Mouse (Mus musculus) gastrocnemius, adult 8-10 months (tissue): ENCODE measurements around the gene Abo. TPM values are rescaled to one million over a fixed set of nuclear protein-coding genes. Genes with fewer than 3 reads are reported as not detected.

ENCODE experiments used
- DNase-seq, 2 experiments: peaks; one replicate each; pipeline ENCODE4 v3.0.0; 2022; ENCODE audit warnings: low spot score in 2 of 2
- total RNA-seq, 4 experiments: library from RNA; stranded (reverse); gene quantifications; 2 replicates each; pipeline ENCODE4 v1.2.4; 2022

The Abo gene
- total RNA-seq, 4 experiments from 2014 or later: not detected

DNA sequence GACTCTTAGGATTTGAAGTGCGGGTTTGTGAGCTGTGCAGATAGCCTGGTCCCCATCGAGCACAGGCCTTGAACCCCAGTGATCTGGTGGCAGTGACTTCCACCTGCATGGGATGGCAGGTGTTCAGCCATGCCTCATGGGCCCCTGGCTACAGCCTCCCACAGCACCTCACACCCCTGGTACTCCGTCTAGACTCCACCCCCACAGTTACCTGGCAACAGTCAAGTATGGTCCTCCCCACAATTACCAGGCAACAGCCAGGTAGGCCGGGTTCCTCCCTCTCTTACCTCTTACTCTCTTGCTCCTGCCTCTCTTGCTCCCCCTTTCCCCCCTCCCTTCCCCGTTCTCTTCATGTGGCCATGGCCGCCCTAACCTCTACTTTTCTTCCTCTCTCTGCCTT, 5.9 kb upstream of the Abo start:
- DNase-seq: no peak

GRCm38 (mm10) chr2:26862856-26863255, 1.9 kb downstream of the Abo start:
- DNase-seq: no peak

DNA sequence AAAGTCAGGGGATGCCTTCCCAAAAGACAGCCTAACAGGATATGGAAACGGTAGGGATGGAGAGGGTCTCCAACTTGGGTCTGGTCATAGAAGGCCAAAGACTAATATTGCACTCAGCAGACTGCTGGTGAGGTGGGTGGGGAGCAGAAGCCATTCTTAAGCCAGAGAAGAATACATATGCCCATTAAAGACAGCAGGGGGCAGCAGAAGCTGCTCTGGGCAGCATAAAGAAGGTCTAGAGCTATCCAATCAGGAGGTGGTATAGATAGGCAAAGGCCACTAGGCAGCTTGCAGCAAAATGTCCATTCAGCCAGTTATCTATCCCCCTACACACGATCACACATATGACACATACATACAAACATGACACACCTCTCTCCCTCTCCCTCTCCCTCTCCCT, 17.1 kb downstream of the Abo start:
- DNase-seq: no peak

DNA sequence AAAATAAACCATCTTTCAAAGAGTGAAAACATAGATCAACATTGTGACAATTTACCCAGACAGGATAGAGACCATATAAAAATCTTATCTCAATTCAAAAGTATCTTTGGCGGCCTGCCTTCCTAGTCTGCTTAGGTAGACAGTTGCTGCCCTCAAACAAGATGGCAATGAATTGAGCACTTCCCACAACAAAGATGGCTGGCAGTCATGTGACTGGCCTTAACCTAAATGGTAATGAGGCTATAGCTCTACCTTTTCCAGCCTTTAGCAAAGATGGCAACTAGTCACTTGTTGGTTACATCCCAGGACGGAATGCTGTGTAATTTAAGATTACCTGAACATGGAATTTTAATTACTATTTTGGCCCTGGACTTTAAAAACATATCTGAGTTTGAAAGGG, 32.3 kb downstream of the Abo start:
- DNase-seq: no peak

DNA sequence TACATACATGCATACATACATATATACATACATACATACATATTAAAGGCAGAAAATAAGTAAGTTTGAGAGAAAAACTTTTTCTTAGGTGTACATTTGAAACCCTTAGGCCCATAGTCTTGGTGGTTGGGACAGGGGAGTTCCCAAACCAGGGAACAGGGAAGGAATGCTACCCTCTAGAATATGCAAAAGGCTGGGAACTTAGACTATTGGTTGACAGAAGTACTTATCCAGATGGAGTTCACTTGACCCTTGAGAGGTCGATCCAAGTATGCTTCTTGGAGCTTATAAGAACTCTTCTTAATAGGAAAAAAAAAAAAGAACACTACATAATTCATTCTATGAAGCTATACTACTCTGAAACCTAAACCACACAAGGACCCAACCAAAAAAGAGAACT, 36.7 kb downstream of the Abo start:
- no peak for DNase-seq

DNA sequence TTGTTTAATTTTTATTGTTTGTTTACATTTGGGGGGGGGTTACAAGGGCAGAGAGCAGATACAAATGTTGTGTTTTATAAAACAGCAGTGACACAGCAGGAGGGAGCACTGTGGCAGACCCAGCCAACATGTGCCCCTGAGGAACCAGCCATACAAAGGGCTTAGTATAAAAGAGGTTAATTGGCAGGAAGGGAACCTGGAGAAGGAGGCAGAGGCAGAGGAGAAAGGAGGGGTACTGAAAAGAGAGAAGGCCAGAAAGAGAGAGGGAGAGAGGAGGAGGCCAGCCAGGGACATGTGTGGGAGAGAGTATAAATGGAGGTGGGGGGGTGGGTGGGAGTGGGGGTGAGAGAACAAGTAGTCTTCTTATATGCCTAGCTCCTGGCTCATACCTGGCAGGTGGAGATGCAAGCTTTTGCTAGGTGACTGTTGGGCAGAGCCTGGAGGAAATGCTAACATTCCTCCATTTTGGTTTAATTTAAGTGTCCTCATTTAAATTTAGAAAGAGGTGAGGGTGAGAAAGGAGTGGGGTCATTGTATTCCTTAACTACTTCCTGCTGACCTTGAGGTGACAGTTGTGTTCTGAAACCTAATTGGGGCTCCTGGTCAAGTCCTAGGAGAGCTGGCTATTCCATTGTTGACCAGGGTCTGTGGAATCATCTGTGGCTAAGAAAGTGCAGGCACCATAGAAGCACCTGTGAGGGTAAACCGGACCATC, 37.4 kb downstream of the Abo start:
- no peak for DNase-seq

Other genes with a start within 250 kb of the Abo start
- gene Fam69b, start 236.5 kb downstream of the Abo start, total RNA-seq: 1 to 10 TPM; 1.3 to 2.1 (median 1.6) TPM
- gene Lcn4, start 193.7 kb downstream of the Abo start, total RNA-seq: not detected
- 10 to 100 TPM in 3 of 4 experiments, 1 to 10 TPM in 1; 9.5 to 12.1 (median 11.6) TPM for gene Surf6, start 37.9 kb upstream of the Abo start, total RNA-seq
- 10 to 100 TPM; 13.9 to 18.2 (median 14.5) TPM for gene Med22, start 45.7 kb upstream of the Abo start, total RNA-seq
- 100 to 1,000 TPM; 250 to 326 (median 272) TPM for gene Rpl7a, start 45.8 kb upstream of the Abo start, total RNA-seq
- 10 to 100 TPM in 3 of 4 experiments, 1 to 10 TPM in 1; 9.5 to 14.7 (median 13.0) TPM for gene Surf2, start 51.4 kb upstream of the Abo start, total RNA-seq
- gene Surf1, start 51.6 kb upstream of the Abo start, total RNA-seq: 10 to 100 TPM; 36.3 to 50.3 (median 43.0) TPM
- gene Surf4, start 68.9 kb upstream of the Abo start, total RNA-seq: 10 to 100 TPM; 76.1 to 81.4 (median 79.4) TPM
- not detected for gene Stkld1, start 69.1 kb upstream of the Abo start, total RNA-seq
- 10 to 100 TPM; 11.0 to 15.8 (median 14.4) TPM for gene Rexo4, start 99.4 kb upstream of the Abo start, total RNA-seq
- gene Adamts13, start 108.4 kb upstream of the Abo start, total RNA-seq: not detected
- 10 to 100 TPM; 38.2 to 45.6 (median 39.4) TPM for gene Cacfd1, start 144.9 kb upstream of the Abo start, total RNA-seq
- under 1 TPM in 1 of 4 experiments, not detected in 3; 0.15 TPM for gene Slc2a6, start 163.0 kb upstream of the Abo start, total RNA-seq
- gene Mymk, start 207.2 kb upstream of the Abo start, total RNA-seq: under 1 TPM in 1 of 4 experiments, not detected in 3; 0.48 TPM
- gene Adamtsl2, start 214.4 kb upstream of the Abo start, total RNA-seq: 1 to 10 TPM in 3 of 4 experiments, under 1 TPM in 1; 0.99 to 2.2 (median 1.5) TPM